Mouse (Mus musculus) liver, embryonic 14.5 days (tissue): ENCODE results near the gene Pde4d.

Experiments
- CTCF ChIP-seq: IDR thresholded peaks from 2 replicates; pipeline ENCODE4 v1.5.1; 2016; ENCODE audit warnings: antibody characterized with exemption, low read depth, control low read depth
- EP300 ChIP-seq: IDR thresholded peaks from 2 replicates; pipeline ENCODE4 v1.6.1; 2016; ENCODE audit warnings: antibody characterized with exemption, low read depth

GRCm38 (mm10) chr13:109788604-109789003 lies 1338.9 kb downstream of the Pde4d start:
- TF ChIP-seq CTCF (no peak), EP300 (no peak)
